Mouse (Mus musculus) thymus, postnatal 25 days (tissue): ENCODE measurements around the gene Prr13.

Experiments
- DNase-seq: peaks from one replicate; pipeline ENCODE4 v3.0.0; 2022

The Prr13 gene

GRCm38 (mm10) chr15:102458904-102459317 lies at the start of gene Prr13:
TSS of gene Prr13 (plus strand) at chr15:102459028.
- DNase-seq: peak; percentile 87

- DNase-seq: no peak
These were observed 49.5 kb upstream of the Prr13 start for GRCm38 (mm10) chr15:102409286-102409685.

GRCm38 (mm10) chr15:102411077-102411476 lies 47.8 kb upstream of the Prr13 start:
- no peak for DNase-seq

- no peak for DNase-seq
These were observed 45.1 kb upstream of the Prr13 start for GRCm38 (mm10) chr15:102413687-102414086.

- no peak for DNase-seq
These were observed 41.3 kb upstream of the Prr13 start for GRCm38 (mm10) chr15:102417524-102417923.

GRCm38 (mm10) chr15:102420986-102421385 lies 37.8 kb upstream of the Prr13 start:
- no peak for DNase-seq

- peak; percentile 34 for DNase-seq
These were observed 37.4 kb upstream of the Prr13 start for GRCm38 (mm10) chr15:102421437-102421836.

GRCm38 (mm10) chr15:102423602-102424240 lies 35.1 kb upstream of the Prr13 start:
- no peak for DNase-seq

GRCm38 (mm10) chr15:102424657-102425056 lies 34.2 kb upstream of the Prr13 start:
- DNase-seq: no peak

GRCm38 (mm10) chr15:102426963-102427362 lies 31.9 kb upstream of the Prr13 start:
- DNase-seq: no peak

GRCm38 (mm10) chr15:102432046-102432445 lies 26.8 kb upstream of the Prr13 start:
- no peak for DNase-seq

GRCm38 (mm10) chr15:102433173-102433572 lies 25.7 kb upstream of the Prr13 start:
- no peak for DNase-seq

- peak; percentile 85 for DNase-seq
These were observed 16.3 kb upstream of the Prr13 start for GRCm38 (mm10) chr15:102442490-102442889.

GRCm38 (mm10) chr15:102445146-102445545 lies 13.7 kb upstream of the Prr13 start, which contains the start of gene Amhr2:
TSS of gene Amhr2 (plus strand) at chr15:102445367.
- DNase-seq: no peak

- DNase-seq: no peak
These were observed 12.4 kb upstream of the Prr13 start for GRCm38 (mm10) chr15:102446448-102446847.

- no peak for DNase-seq
These were observed 9.5 kb upstream of the Prr13 start for GRCm38 (mm10) chr15:102449366-102449765.

GRCm38 (mm10) chr15:102450928-102451327 lies 7.9 kb upstream of the Prr13 start:
- no peak for DNase-seq

GRCm38 (mm10) chr15:102451666-102452430 lies 7.0 kb upstream of the Prr13 start:
- no peak for DNase-seq

GRCm38 (mm10) chr15:102455993-102456392 lies 2.8 kb upstream of the Prr13 start:
- DNase-seq: no peak

- DNase-seq: peak; percentile 60
These were observed 635 bp upstream of the Prr13 start for GRCm38 (mm10) chr15:102458050-102458736.

GRCm38 (mm10) chr15:102459381-102459780 lies 553 bp downstream of the Prr13 start:
- DNase-seq: no peak

- DNase-seq: no peak
These were observed 1.0 kb downstream of the Prr13 start for GRCm38 (mm10) chr15:102459847-102460246.

- DNase-seq: no peak
These were observed 1.6 kb downstream of the Prr13 start for GRCm38 (mm10) chr15:102460409-102460808.

GRCm38 (mm10) chr15:102460971-102461370 lies 2.1 kb downstream of the Prr13 start:
- no peak for DNase-seq
